Mouse (Mus musculus) lung, embryonic 15.5 days (tissue): ENCODE data around the gene Zcchc14. TPM values are rescaled to one million over a fixed set of nuclear protein-coding genes. Genes with fewer than 3 reads are reported as not detected.

Experiments used
- ATAC-seq: fragments of 200-750 bp; cut with Nextera tagmentation; 2 replicates; pipeline ENCODE4 v1.8.0; 2017; ENCODE audit warnings: moderate number of reproducible peaks, borderline replicate concordance; ENCODE audit not compliant: low FRiP score, low TSS enrichment; ENCODE audit errors: extremely low read depth
- H3K27ac ChIP-seq: fragments of 300-500 bp; sonication (generic); 2 replicates; pipeline ENCODE4 v1.5.1; 2015; ENCODE audit warnings: moderate library complexity, mild to moderate bottlenecking, inconsistent platforms
- H3K27me3 ChIP-seq: fragments of 300-500 bp; sonication (generic); 2 replicates; pipeline ENCODE4 v1.6.1; 2015; ENCODE audit warnings: inconsistent platforms
- H3K36me3 ChIP-seq: fragments of 300-500 bp; sonication (generic); 2 replicates; pipeline ENCODE4 v1.6.1; 2015; ENCODE audit warnings: inconsistent platforms
- H3K4me1 ChIP-seq: fragments of 300-500 bp; sonication (generic); 2 replicates; pipeline ENCODE4 v1.6.1; 2015; ENCODE audit warnings: inconsistent platforms
- H3K4me2 ChIP-seq: fragments of 300-500 bp; sonication (generic); 2 replicates; pipeline ENCODE4 v1.6.1; 2015; ENCODE audit warnings: inconsistent platforms, mild to moderate bottlenecking, moderate library complexity
- H3K4me3 ChIP-seq: fragments of 300-500 bp; sonication (generic); 2 replicates; pipeline ENCODE4 v1.5.1; 2015; ENCODE audit warnings: mild to moderate bottlenecking, inconsistent platforms
- H3K9ac ChIP-seq: fragments of 300-500 bp; sonication (generic); 2 replicates; pipeline ENCODE4 v1.6.1; 2015; ENCODE audit warnings: inconsistent platforms
- H3K9me3 ChIP-seq: fragments of 300-500 bp; sonication (generic); 2 replicates; pipeline ENCODE4 v1.6.1; 2016; ENCODE audit warnings: inconsistent platforms
- WGBS: fragments of 180-500 bp; shearing (Covaris S2); methylation state at CpG from one replicate; pipeline ENCODE4 v1.1.7; 2015; 5-methylcytosine and 5-hydroxymethylcytosine counted together
- polyA plus RNA-seq: library from polyadenylated mRNA; unstranded; fragments of >200 nt; fragmentation: Nextera tagmentation; extraction: Ambion mirVana; gene quantifications from 2 replicates; pipeline ENCODE4 v1.2.1, GENCODE M21; 2015

Gene Zcchc14
- polyA plus RNA-seq, 1 experiment from 2014 or later: 14.2 TPM

GRCm38 (mm10) chr8:121559801-121560200 lies 92.9 kb downstream of the Zcchc14 start:
- no peaks in the 10 kb centered on the region for H3K27me3 ChIP-seq
- 88% methylated on average over 12 of the region's 12 CpGs for WGBS
- H3K9me3 ChIP-seq: no peaks in the 10 kb centered on the region
- H3K4me2 ChIP-seq: no peak overlapping the region
- ATAC-seq: no peak
- H3K9ac ChIP-seq: no peak overlapping the region
- H3K27ac ChIP-seq: no peak overlapping the region
- no peaks in the 10 kb centered on the region for H3K4me1 ChIP-seq
- peaks cover 11% of the 10 kb centered on the region for H3K36me3 ChIP-seq
- no peak overlapping the region for H3K4me3 ChIP-seq

GRCm38 (mm10) chr8:121558538-121558937 lies 94.2 kb downstream of the Zcchc14 start:
- 82% methylated on average over 16 of the region's 16 CpGs for WGBS
- Histone ChIP-seq H3K27ac (no peak overlapping the region), H3K4me1 (no peaks in the 10 kb centered on the region), H3K4me3 (no peak overlapping the region), H3K9me3 (no peaks in the 10 kb centered on the region), H3K36me3 (peaks cover 22% of the 10 kb centered on the region), H3K9ac (no peak overlapping the region), H3K4me2 (no peak overlapping the region), H3K27me3 (no peaks in the 10 kb centered on the region)
- no peak for ATAC-seq

- no peak for ATAC-seq
- Histone ChIP-seq H3K27me3 (no peaks in the 10 kb centered on the region), H3K27ac (no peak overlapping the region), H3K4me1 (no peaks in the 10 kb centered on the region), H3K9ac (no peak overlapping the region), H3K4me3 (no peak overlapping the region), H3K36me3 (peaks cover 28% of the 10 kb centered on the region), H3K4me2 (no peak overlapping the region), H3K9me3 (no peaks in the 10 kb centered on the region)
- 82% methylated on average over 11 of the region's 11 CpGs for WGBS
These were observed 95.0 kb downstream of the Zcchc14 start for GRCm38 (mm10) chr8:121557746-121558145.

GRCm38 (mm10) chr8:121553831-121554475 lies 98.7 kb downstream of the Zcchc14 start:
- Histone ChIP-seq H3K9ac (no peak overlapping the region), H3K36me3 (peaks cover 36% of the 10 kb centered on the region), H3K4me3 (no peak overlapping the region), H3K4me2 (no peak overlapping the region), H3K9me3 (no peaks in the 10 kb centered on the region), H3K4me1 (no peaks in the 10 kb centered on the region; the same call in 1 of the 2 replicates), H3K27ac (no peak overlapping the region), H3K27me3 (no peaks in the 10 kb centered on the region)
- ATAC-seq: no peak
- 90% methylated on average over 32 of the region's 32 CpGs for WGBS

- no peak overlapping the region for H3K27ac ChIP-seq
- no peak overlapping the region for H3K4me3 ChIP-seq
- H3K9me3 ChIP-seq: no peaks in the 10 kb centered on the region
- H3K4me2 ChIP-seq: no peak overlapping the region
- H3K4me1 ChIP-seq: no peaks in the 10 kb centered on the region; the same call in 1 of the 2 replicates
- no peak for ATAC-seq
- WGBS: 82% methylated on average over 9 of the region's 9 CpGs
- no peak overlapping the region for H3K9ac ChIP-seq
- peaks cover 36% of the 10 kb centered on the region for H3K36me3 ChIP-seq
- H3K27me3 ChIP-seq: no peaks in the 10 kb centered on the region
These were observed 100.2 kb downstream of the Zcchc14 start for GRCm38 (mm10) chr8:121552506-121552905.

GRCm38 (mm10) chr8:121551065-121551985 lies 101.4 kb downstream of the Zcchc14 start:
- no peak overlapping the region for H3K27ac ChIP-seq
- no peak overlapping the region for H3K4me2 ChIP-seq
- H3K4me1 ChIP-seq: no peaks in the 10 kb centered on the region; the same call in 1 of the 2 replicates
- H3K36me3 ChIP-seq: peaks cover 36% of the 10 kb centered on the region
- 54% methylated on average over 24 of the region's 24 CpGs for WGBS
- no peak overlapping the region for H3K9ac ChIP-seq
- H3K27me3 ChIP-seq: no peaks in the 10 kb centered on the region
- H3K9me3 ChIP-seq: no peaks in the 10 kb centered on the region
- H3K4me3 ChIP-seq: no peak overlapping the region
- ATAC-seq: no peak

GRCm38 (mm10) chr8:121550056-121550455 lies 102.6 kb downstream of the Zcchc14 start:
- Histone ChIP-seq H3K4me2 (no peak overlapping the region), H3K27ac (no peak overlapping the region), H3K27me3 (peaks cover 5% of the 10 kb centered on the region; the same call in 1 of the 2 replicates), H3K9me3 (no peaks in the 10 kb centered on the region), H3K4me3 (no peak overlapping the region), H3K4me1 (no peaks in the 10 kb centered on the region; the same call in 1 of the 2 replicates), H3K36me3 (peaks cover 35% of the 10 kb centered on the region), H3K9ac (no peak overlapping the region)
- 0 out of 2 replicates have a peak, but pooled peaks have one; percentile 7 for ATAC-seq
- WGBS: 70% methylated on average over 6 of the region's 6 CpGs

Other genes starting within 250 kb of the Zcchc14 start
- not detected in 2 replicates for gene 1700018B08Rik, start 108.6 kb downstream of the Zcchc14 start, polyA plus RNA-seq
- gene Fbxo31, start 74.1 kb downstream of the Zcchc14 start, polyA plus RNA-seq: 15.9 and 17.3 TPM in 2 replicates
- 199 and 200 TPM in 2 replicates for gene Map1lc3b, start 62.5 kb downstream of the Zcchc14 start, polyA plus RNA-seq
- 0.44 and 0.86 TPM in 2 replicates for gene Jph3, start 76.7 kb upstream of the Zcchc14 start, polyA plus RNA-seq
- 39.4 and 41.8 TPM in 2 replicates for gene Klhdc4, start 176.7 kb upstream of the Zcchc14 start, polyA plus RNA-seq